Mouse (Mus musculus) MEL (cell line): ENCODE measurements at regions not wholly inside any gene's neighbourhood (a gene's known extent, or its start where the extent isn't known, plus 50 kb on each side); places are given as distances from the start of the nearest gene placed in this dataset.

Experiments used
- DNase-seq: peaks from one replicate; pipeline ENCODE4 v3.0.0; 2011; ENCODE audit warnings: low read depth, low spot score
- H3K27ac ChIP-seq: 2 replicates; pipeline ENCODE4 v1.5.1; 2012; ENCODE audit warnings: low read depth, mild to moderate bottlenecking, control low read depth, low read length, moderate library complexity; ENCODE audit not compliant: control insufficient read depth
- H3K27me3 ChIP-seq, 2 experiments: fragments of 150-350 bp in 1 of 2; sonication (generic) in 1 of 2; 2 replicates each; pipeline ENCODE4 v1.6.1; 2012; ENCODE audit warnings: low read length in 2 of 2, mild to moderate bottlenecking in 2 of 2, improper control_type of control experiment in 1 of 2, moderate library complexity in 1 of 2; ENCODE audit not compliant: insufficient read depth in 2 of 2, control insufficient read depth in 1 of 2
- H3K36me3 ChIP-seq, 2 experiments: 2 replicates each; pipeline ENCODE4 v1.6.1; 2012 to 2014; ENCODE audit warnings: low read length in 2 of 2, improper control_type of control experiment in 1 of 2, inconsistent platforms in 1 of 2, mild to moderate bottlenecking in 1 of 2; ENCODE audit not compliant: insufficient read depth in 2 of 2, control insufficient read depth in 1 of 2
- H3K4me1 ChIP-seq, 2 experiments: fragments of 150-350 bp in 1 of 2; sonication (generic) in 1 of 2; 2 replicates each; pipeline ENCODE4 v1.6.1; 2012; ENCODE audit warnings: low read length in 2 of 2, improper control_type of control experiment in 1 of 2, mild to moderate bottlenecking in 1 of 2; ENCODE audit not compliant: insufficient read depth in 2 of 2, control insufficient read depth in 1 of 2
- H3K4me3 ChIP-seq, 2 experiments: fragments of 150-350 bp in 1 of 2; sonication (generic) in 1 of 2; 2 replicates each; pipeline ENCODE4 v1.5.1; 2012; ENCODE audit warnings: low read depth in 2 of 2, low read length in 2 of 2, mild to moderate bottlenecking in 2 of 2, moderate library complexity in 2 of 2, control low read depth in 1 of 2, improper control_type of control experiment in 1 of 2; ENCODE audit not compliant: control insufficient read depth in 1 of 2, insufficient read depth in 1 of 2
- H3K79me2 ChIP-seq: 2 replicates; pipeline ENCODE4 v1.6.1; 2012; ENCODE audit warnings: mild to moderate bottlenecking, low read length, moderate library complexity; ENCODE audit not compliant: control insufficient read depth, poor library complexity, insufficient read depth
- H3K9ac ChIP-seq: 2 replicates; pipeline ENCODE4 v1.6.1; 2012; ENCODE audit warnings: low read depth, mild to moderate bottlenecking, control low read depth, low read length, moderate library complexity; ENCODE audit not compliant: control insufficient read depth, poor library complexity, severe bottlenecking
- H3K9me3 ChIP-seq: fragments of 150-350 bp; sonication (generic); replicated peaks from 2 replicates; pipeline ENCODE4 v1.6.1; 2012; ENCODE audit warnings: mild to moderate bottlenecking, low read length, improper control_type of control experiment, moderate library complexity; ENCODE audit not compliant: insufficient read depth
- CHD1 ChIP-seq: IDR thresholded peaks from 2 replicates; pipeline ENCODE4 v1.6.1; 2012; ENCODE audit warnings: low read depth, mild to moderate bottlenecking, inconsistent platforms, low read length, improper control_type of control experiment
- CTCF ChIP-seq, 3 experiments: IDR thresholded peaks in 2 of 3; conservative IDR thresholded peaks in 1 of 3; 2 replicates each; pipeline ENCODE4 v1.5.1; 2011 to 2012; ENCODE audit warnings: low read length in 3 of 3, low read depth in 2 of 3, mild to moderate bottlenecking in 2 of 3, improper control_type of control experiment in 1 of 3, inconsistent platforms in 1 of 3, mixed read lengths in 1 of 3, moderate library complexity in 1 of 3; ENCODE audit not compliant: control insufficient read depth in 1 of 3, insufficient read depth in 1 of 3, poor library complexity in 1 of 3, severe bottlenecking in 1 of 3
- E2F4 ChIP-seq: IDR thresholded peaks from 2 replicates; pipeline ENCODE4 v1.6.1; 2011; ENCODE audit warnings: low read depth, low read length, improper control_type of control experiment, borderline replicate concordance
- ELF1 ChIP-seq: IDR thresholded peaks from 2 replicates; pipeline ENCODE4 v1.6.1; 2014; ENCODE audit warnings: low read depth, mild to moderate bottlenecking, inconsistent platforms, low read length, improper control_type of control experiment, moderate library complexity
- ETS1 ChIP-seq: IDR thresholded peaks from 2 replicates; pipeline ENCODE4 v1.6.1; 2012; ENCODE audit warnings: low read depth, mild to moderate bottlenecking, inconsistent platforms, low read length, improper control_type of control experiment, moderate library complexity
- JUND ChIP-seq: IDR thresholded peaks from 2 replicates; pipeline ENCODE4 v1.6.1; 2011; ENCODE audit warnings: low read depth, mild to moderate bottlenecking, improper control_type of control experiment, low read length
- KAT2A ChIP-seq: conservative IDR thresholded peaks from 2 replicates; pipeline ENCODE4 v1.6.1; 2012; ENCODE audit warnings: low read depth, low read length, improper control_type of control experiment, inconsistent platforms
- MAX ChIP-seq: IDR thresholded peaks from 2 replicates; pipeline ENCODE4 v1.6.1; 2011; ENCODE audit warnings: low read length, improper control_type of control experiment
- MEF2A ChIP-seq: IDR thresholded peaks from 2 replicates; pipeline ENCODE4 v1.6.1; 2014; ENCODE audit warnings: low read depth, mild to moderate bottlenecking, inconsistent platforms, low read length, improper control_type of control experiment; ENCODE audit not compliant: poor library complexity, insufficient replicate concordance, severe bottlenecking; ENCODE audit errors: extremely low read depth
- MYB ChIP-seq: IDR thresholded peaks from 2 replicates; pipeline ENCODE4 v1.6.1; 2011; ENCODE audit warnings: mild to moderate bottlenecking, low read depth, low read length, improper control_type of control experiment
- MYC ChIP-seq: IDR thresholded peaks from 2 replicates; pipeline ENCODE4 v1.6.1; 2011; ENCODE audit warnings: low read depth, mild to moderate bottlenecking, low read length, improper control_type of control experiment, moderate library complexity
- NRF1 ChIP-seq: IDR thresholded peaks from 2 replicates; pipeline ENCODE4 v1.6.1; 2014; ENCODE audit warnings: low read depth, mild to moderate bottlenecking, inconsistent platforms, low read length, improper control_type of control experiment, moderate library complexity; ENCODE audit not compliant: poor library complexity, insufficient read depth, severe bottlenecking
- POLR2AphosphoS2 ChIP-seq: IDR thresholded peaks from 2 replicates; pipeline ENCODE4 v1.6.1; 2011; ENCODE audit warnings: low read length, improper control_type of control experiment
- POLR2AphosphoS5 ChIP-seq: IDR thresholded peaks from 2 replicates; pipeline ENCODE4 v1.6.1; 2012; ENCODE audit warnings: low read depth, borderline replicate concordance, mild to moderate bottlenecking, inconsistent platforms, low read length, moderate library complexity, mixed read lengths
- RAD21 ChIP-seq: IDR thresholded peaks from 2 replicates; pipeline ENCODE4 v1.6.1; 2011; ENCODE audit warnings: mild to moderate bottlenecking, low read depth, low read length, improper control_type of control experiment
- RCOR1 ChIP-seq: IDR thresholded peaks from 2 replicates; pipeline ENCODE4 v1.6.1; 2012; ENCODE audit warnings: low read depth, mild to moderate bottlenecking, inconsistent platforms, low read length, improper control_type of control experiment
- SIN3A ChIP-seq: IDR thresholded peaks from 2 replicates; pipeline ENCODE4 v1.6.1; 2012; ENCODE audit warnings: low read length, improper control_type of control experiment, inconsistent platforms
- TAL1 ChIP-seq: IDR thresholded peaks from 2 replicates; pipeline ENCODE4 v1.6.1; 2012; ENCODE audit warnings: mild to moderate bottlenecking, inconsistent platforms, low read length, moderate library complexity, mixed read lengths
- TBP ChIP-seq: IDR thresholded peaks from 2 replicates; pipeline ENCODE4 v1.8.0; 2011; ENCODE audit warnings: low read depth, low read length, improper control_type of control experiment
- TCF12 ChIP-seq: IDR thresholded peaks from 2 replicates; pipeline ENCODE4 v1.6.1; 2014; ENCODE audit warnings: low read depth, mild to moderate bottlenecking, inconsistent platforms, low read length, improper control_type of control experiment, moderate library complexity
- ZC3H11A ChIP-seq: IDR thresholded peaks from 2 replicates; pipeline ENCODE4 v1.6.1; 2012; ENCODE audit warnings: low read depth, mild to moderate bottlenecking, inconsistent platforms, low read length, improper control_type of control experiment
- ZKSCAN1 ChIP-seq: IDR thresholded peaks from 2 replicates; pipeline ENCODE4 v1.6.1; 2012; ENCODE audit warnings: low read depth, mild to moderate bottlenecking, inconsistent platforms, low read length, improper control_type of control experiment, moderate library complexity
- ZMIZ1 ChIP-seq: IDR thresholded peaks from 2 replicates; pipeline ENCODE4 v1.6.1; 2012; ENCODE audit warnings: low read depth, mild to moderate bottlenecking, inconsistent platforms, low read length, improper control_type of control experiment, moderate library complexity

GRCm38 (mm10) chr1:55898031-55898430 is 492.3 kb downstream of the Plcl1 start:
- Histone ChIP-seq H3K4me3 (no peak overlapping the region), H3K27ac (no peak overlapping the region), H3K9me3 (no peaks in the 10 kb centered on the region), H3K9ac (no peak overlapping the region), H3K27me3 (no peaks in the 10 kb centered on the region), H3K79me2 (no peaks in the 10 kb centered on the region), H3K4me1 (no peaks in the 10 kb centered on the region), H3K36me3 (no peaks in the 10 kb centered on the region)
- DNase-seq: no peak
- TF ChIP-seq E2F4: no peak
- no peak for TF ChIP-seq TAL1
- no peak for TF ChIP-seq ELF1
- no peak for TF ChIP-seq JUND
- TF ChIP-seq RCOR1: no peak
- no peak for TF ChIP-seq POLR2AphosphoS5
- no peak for TF ChIP-seq CHD1
- no peak for TF ChIP-seq POLR2AphosphoS2
- TF ChIP-seq ZMIZ1: no peak
- TF ChIP-seq MYB: no peak
- no peak for TF ChIP-seq TBP
- no peak for TF ChIP-seq MAX
- no peak for TF ChIP-seq KAT2A
- no peak for TF ChIP-seq MEF2A
- no peak for TF ChIP-seq RAD21
- no peak for TF ChIP-seq TCF12

GRCm38 (mm10) chr1:55900033-55900432 is 494.3 kb downstream of the Plcl1 start:
- TF ChIP-seq KAT2A: no peak
- no peak for TF ChIP-seq ELF1
- TF ChIP-seq MYC: no peak
- TF ChIP-seq NRF1: no peak
- TF ChIP-seq ZKSCAN1: no peak
- no peak for TF ChIP-seq ETS1
- TF ChIP-seq SIN3A: no peak
- no peak for TF ChIP-seq ZC3H11A
- TF ChIP-seq CTCF (IDR thresholded peaks at IDR 0.05 in 2 of 3, conservative IDR thresholded peaks at IDR 0.05 in 1 of 3; ENCODE audit: control insufficient read depth in 1 of 3, insufficient read depth in 1 of 3, low read depth in 2 of 3, low read length in 3 of 3, poor library complexity in 1 of 3, severe bottlenecking in 1 of 3): no peak
- no peak for TF ChIP-seq TAL1
- TF ChIP-seq, all 39 proteins: peak for 0
- no peaks in the 10 kb centered on the region for H3K36me3 ChIP-seq
- H3K9ac ChIP-seq: no peak overlapping the region
- H3K9me3 ChIP-seq: no peaks in the 10 kb centered on the region
- no peak for DNase-seq
- H3K27ac ChIP-seq: no peak overlapping the region
- no peaks in the 10 kb centered on the region for H3K4me1 ChIP-seq
- no peaks in the 10 kb centered on the region for H3K27me3 ChIP-seq
- H3K79me2 ChIP-seq: no peaks in the 10 kb centered on the region
- no peak overlapping the region for H3K4me3 ChIP-seq
